8 mouse cellular contexts compared by ENCODE assay signal in genomic region chr12:86831591-86832550, GRCm38 (mm10). TPM values are rescaled to one million over a fixed set of nuclear protein-coding genes. Genes with fewer than 3 reads are reported as not detected.
DNase-seq lines count a peak whose midpoint lies in the region; ATAC-seq and TF ChIP-seq lines count a peak whose summit lies in the region.

No protein-coding gene starts in this region.

- peaks cover 18% of the 10 kb centered on the region for H3K4me1 ChIP-seq in forebrain, postnatal 0 days (ENCODE audit: insufficient read depth)
- H3K4me1 ChIP-seq in hindbrain, embryonic 14.5 days (replicated peaks; ENCODE audit: control insufficient read depth, insufficient read depth, low read length): peaks cover 26% of the 10 kb centered on the region
- peaks cover 49% of the 10 kb centered on the region for H3K4me1 ChIP-seq in limb, embryonic 13.5 days
- peaks cover 62% of the 10 kb centered on the region for H3K4me1 ChIP-seq in midbrain, embryonic 10.5 days
- peaks cover 44% of the 10 kb centered on the region for H3K4me1 ChIP-seq in stomach, embryonic 15.5 days

- DNase-seq in layer of hippocampus, adult 2 months (ENCODE audit: low spot score in 2 of 2): no peak
- no peak for DNase-seq in layer of hippocampus, postnatal 25 days (ENCODE audit: extremely low spot score in 1 of 2, low spot score in 1 of 2)
- DNase-seq in cerebellum, adult 18-20 months: peak; percentile 58 to 59
- DNase-seq in forebrain, postnatal 0 days: peak; percentile 84
- DNase-seq in hindbrain, embryonic 14.5 days (ENCODE audit: low spot score): peak; percentile 81
- DNase-seq in midbrain, embryonic 10.5 days (ENCODE audit: low spot score): peak; percentile 80

- TF ChIP-seq CTCF in layer of hippocampus, adult 2 months (conservative IDR thresholded peaks at IDR 0.05): no peak
- TF ChIP-seq CTCF in forebrain, postnatal 0 days (IDR thresholded peaks at IDR 0.05; ENCODE audit: low read depth): no peak

- peak overlapping the region; percentile 41 for H3K4me2 ChIP-seq in forebrain, postnatal 0 days (ENCODE audit: low read depth)
- H3K4me2 ChIP-seq in hindbrain, embryonic 14.5 days (replicated peaks): peak overlapping the region; percentile 47
- H3K4me2 ChIP-seq in limb, embryonic 13.5 days (replicated peaks): peak overlapping the region; percentile 53
- H3K4me2 ChIP-seq in stomach, embryonic 15.5 days: peak overlapping the region; percentile 47

- peak overlapping the region; percentile 84 for H3K27ac ChIP-seq in layer of hippocampus, adult 2 months
- peak overlapping the region; percentile 55 for H3K27ac ChIP-seq in forebrain, postnatal 0 days (ENCODE audit: low read depth, low read length)
- H3K27ac ChIP-seq in hindbrain, embryonic 14.5 days: peak overlapping the region; percentile 84
- peak overlapping the region; percentile 39; the same call in 1 of the 2 replicates for H3K27ac ChIP-seq in limb, embryonic 13.5 days
- H3K27ac ChIP-seq in midbrain, embryonic 10.5 days (replicated peaks): peak overlapping the region; percentile 87
- peak overlapping the region; percentile 82 for H3K27ac ChIP-seq in stomach, embryonic 15.5 days

- no peaks in the 10 kb centered on the region for H3K36me3 ChIP-seq in forebrain, postnatal 0 days (ENCODE audit: insufficient read depth)
- no peaks in the 10 kb centered on the region for H3K36me3 ChIP-seq in hindbrain, embryonic 14.5 days (replicated peaks; ENCODE audit: control insufficient read depth, insufficient read depth)
- no peaks in the 10 kb centered on the region for H3K36me3 ChIP-seq in limb, embryonic 13.5 days
- H3K36me3 ChIP-seq in midbrain, embryonic 10.5 days: no peaks in the 10 kb centered on the region
- H3K36me3 ChIP-seq in stomach, embryonic 15.5 days: no peaks in the 10 kb centered on the region

- peak overlapping the region; percentile 48 for H3K9ac ChIP-seq in forebrain, postnatal 0 days
- H3K9ac ChIP-seq in hindbrain, embryonic 14.5 days: peak overlapping the region; percentile 56
- H3K9ac ChIP-seq in limb, embryonic 13.5 days: peak overlapping the region; percentile 54
- H3K9ac ChIP-seq in stomach, embryonic 15.5 days: no peak overlapping the region; the same call in 1 of the 2 replicates

- H3K9me3 ChIP-seq in forebrain, postnatal 0 days (ENCODE audit: low read length): no peaks in the 10 kb centered on the region
- no peaks in the 10 kb centered on the region for H3K9me3 ChIP-seq in hindbrain, embryonic 14.5 days (ENCODE audit: control insufficient read depth, low read length)
- no peaks in the 10 kb centered on the region for H3K9me3 ChIP-seq in limb, embryonic 13.5 days
- H3K9me3 ChIP-seq in midbrain, embryonic 10.5 days (replicated peaks): no peaks in the 10 kb centered on the region
- no peaks in the 10 kb centered on the region for H3K9me3 ChIP-seq in stomach, embryonic 15.5 days

- WGBS in forebrain, postnatal 0 days: 23% methylated on average over 32 of the region's 32 CpGs
- WGBS in hindbrain, embryonic 14.5 days: 23% methylated on average over 32 of the region's 32 CpGs
- 30% methylated on average over 32 of the region's 32 CpGs for WGBS in limb, embryonic 13.5 days
- WGBS in midbrain, embryonic 10.5 days: 31% methylated on average over 32 of the region's 32 CpGs
- WGBS in stomach, embryonic 15.5 days: 27% methylated on average over 32 of the region's 32 CpGs

- H3K27me3 ChIP-seq in forebrain, postnatal 0 days (ENCODE audit: insufficient read depth, low read length): no peaks in the 10 kb centered on the region
- no peaks in the 10 kb centered on the region for H3K27me3 ChIP-seq in hindbrain, embryonic 14.5 days (ENCODE audit: control insufficient read depth, insufficient read depth, low read length)
- H3K27me3 ChIP-seq in limb, embryonic 13.5 days: no peaks in the 10 kb centered on the region
- peaks cover 48% of the 10 kb centered on the region for H3K27me3 ChIP-seq in midbrain, embryonic 10.5 days (ENCODE audit: low read depth, poor library complexity, severe bottlenecking)
- H3K27me3 ChIP-seq in stomach, embryonic 15.5 days (replicated peaks): no peaks in the 10 kb centered on the region

- ATAC-seq in forebrain, postnatal 0 days: peak; percentile 78
- peak; percentile 71 for ATAC-seq in hindbrain, embryonic 14.5 days (ENCODE audit: low FRiP score)
- peak; percentile 20; the same call in 1 of the 2 replicates for ATAC-seq in limb, embryonic 13.5 days (ENCODE audit: low FRiP score, low read depth)
- no peak for ATAC-seq in stomach, embryonic 15.5 days (ENCODE audit: insufficient read depth, low FRiP score, low read depth)

- peak overlapping the region; percentile 29 for H3K4me3 ChIP-seq in layer of hippocampus, adult 2 months
- peak overlapping the region; percentile 2; the same call in 1 of the 2 replicates for H3K4me3 ChIP-seq in forebrain, postnatal 0 days (ENCODE audit: low read depth, low read length)
- no peak overlapping the region for H3K4me3 ChIP-seq in hindbrain, embryonic 14.5 days (replicated peaks; ENCODE audit: low read length)
- H3K4me3 ChIP-seq in limb, embryonic 13.5 days: 0 out of 2 replicates have a peak overlapping the region, but pooled peaks have one; percentile 1
- H3K4me3 ChIP-seq in midbrain, embryonic 10.5 days: peak overlapping the region; percentile 40
- peak overlapping the region; percentile 1; the same call in 1 of the 2 replicates for H3K4me3 ChIP-seq in stomach, embryonic 15.5 days (replicated peaks)

RNA-seq across cellular contexts. Expression of gene Irf2bpl, which starts 52.7 kb away (rescaled TPM):
- total RNA-seq in layer of hippocampus, adult 2 months (2021): 10 to 100 TPM; 69.8 to 70.2 TPM
- total RNA-seq in layer of hippocampus, postnatal 25 days (2021): 10 to 100 TPM; 68.0 to 70.8 TPM
- total RNA-seq in forebrain, postnatal 0 days (2014; rRNA removed): 134 and 161 TPM in 2 replicates
- polyA plus RNA-seq in forebrain, postnatal 0 days (2015; fragmentation: Nextera tagmentation; extraction: Ambion mirVana): 86.3 and 95.7 TPM in 2 replicates
- polyA plus RNA-seq in hindbrain, embryonic 14.5 days (2014; fragmentation: Nextera tagmentation; extraction: Ambion mirVana): 64.5 and 65.5 TPM in 2 replicates
- 39.2 and 41.2 TPM in 2 replicates for polyA plus RNA-seq in limb, embryonic 13.5 days (2015; fragmentation: Nextera tagmentation; extraction: Ambion mirVana)
- polyA plus RNA-seq in midbrain, embryonic 10.5 days (2016; fragmentation: Nextera tagmentation; extraction: Ambion mirVana): 28.6 and 39.6 TPM in 2 replicates
- polyA plus RNA-seq in stomach, embryonic 15.5 days (2015; fragmentation: Nextera tagmentation; extraction: Ambion mirVana): 28.4 and 29.3 TPM in 2 replicates

Comparison
In these comparisons a context has a peak if more than half of its experiments do, and no peak if none do; other contexts are left out.
1. DNase-seq: peak in cerebellum, adult 18-20 months (2 of 2), forebrain, postnatal 0 days (single experiment), hindbrain, embryonic 14.5 days (single experiment) and midbrain, embryonic 10.5 days (single experiment); none in layer of hippocampus, adult 2 months (0 of 2) and layer of hippocampus, postnatal 25 days (0 of 2).
2. Peak in every context shown above with its lines, with median percentiles within 50 percentile points of each other: H3K27ac ChIP-seq and H3K4me2 ChIP-seq.